Mouse (Mus musculus): ENCODE data around the gene Gli2.

DNA sequence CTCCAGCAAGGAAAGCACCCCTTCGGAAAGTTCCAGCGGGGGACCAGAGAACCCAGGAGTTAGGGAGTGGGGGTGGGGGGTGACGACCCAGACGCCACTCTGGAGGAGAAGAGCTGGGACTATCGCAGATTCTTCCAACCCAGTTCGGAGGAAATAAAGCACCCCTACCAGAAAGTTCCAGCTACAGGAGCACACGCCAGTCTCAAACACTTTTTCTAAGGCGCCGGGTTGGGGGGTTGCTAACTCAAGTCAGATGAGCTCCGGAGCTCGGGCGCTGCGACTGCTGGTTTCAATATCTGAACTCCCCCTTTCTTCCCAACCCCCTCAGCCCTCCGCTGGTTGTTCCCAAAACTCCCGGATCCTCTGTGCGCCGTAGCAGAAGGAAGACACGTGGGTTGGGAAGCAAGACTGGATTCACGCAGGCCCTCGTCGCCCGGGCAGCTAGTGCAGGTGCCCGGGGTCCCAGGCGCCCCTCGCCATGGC, 494 bp upstream of the Gli2 start:
- TF ChIP-seq EP300 (IDR thresholded peaks at IDR 0.05; ENCODE audit: low read depth in 1 of 2, low read length in 2 of 2) (no peak), ZKSCAN1 (IDR thresholded peaks at IDR 0.05; ENCODE audit: low read depth, low read length) (no peak), CTCF (IDR thresholded peaks at IDR 0.05 in 2 of 3, conservative IDR thresholded peaks at IDR 0.05 in 1 of 3; ENCODE audit: control insufficient read depth in 1 of 3, insufficient read depth in 1 of 3, low read depth in 2 of 3, low read length in 3 of 3, poor library complexity in 1 of 3, severe bottlenecking in 1 of 3) (no peak), MEF2A (IDR thresholded peaks at IDR 0.05; ENCODE audit: extremely low read depth, insufficient replicate concordance, low read depth, low read length, poor library complexity, severe bottlenecking) (no peak), POLR2AphosphoS2 (IDR thresholded peaks at IDR 0.05; ENCODE audit: low read length) (no peak), UBTF (IDR thresholded peaks at IDR 0.05; ENCODE audit: borderline replicate concordance, insufficient read depth, low read depth, low read length) (no peak), MAZ (IDR thresholded peaks at IDR 0.05; ENCODE audit: low read depth, low read length) (no peak), SIN3A (IDR thresholded peaks at IDR 0.05; ENCODE audit: low read length) (no peak), ZMIZ1 (IDR thresholded peaks at IDR 0.05; ENCODE audit: low read depth, low read length) (no peak), SMC3 (IDR thresholded peaks at IDR 0.05; ENCODE audit: low read depth, low read length) (no peak), POLR2A (IDR thresholded peaks at IDR 0.05; ENCODE audit: control insufficient read depth in 1 of 2, insufficient read depth in 1 of 2, low read depth in 1 of 2, low read length in 2 of 2, poor library complexity in 1 of 2) (no peak)

Measured in MEL (cell line).